Mouse (Mus musculus) olfactory bulb, adult 2 months (tissue): ENCODE data around the gene Ybx2. TPM values are rescaled to one million over a fixed set of nuclear protein-coding genes. Genes with fewer than 3 reads are reported as not detected.

Source experiments
- H3K27ac ChIP-seq: fragments of 200-500 bp; 2 replicates; pipeline ENCODE4 v1.5.1; 2012; ENCODE audit warnings: low read depth, low read length; ENCODE audit not compliant: insufficient read depth
- H3K4me1 ChIP-seq: fragments of 200-500 bp; 2 replicates; pipeline ENCODE4 v1.6.1; 2012; ENCODE audit warnings: low read length; ENCODE audit not compliant: control insufficient read depth, insufficient read depth
- H3K4me3 ChIP-seq: fragments of 200-500 bp; 2 replicates; pipeline ENCODE4 v1.5.1; 2012; ENCODE audit warnings: mild to moderate bottlenecking, low read depth, low read length, moderate library complexity; ENCODE audit not compliant: insufficient read depth
- CTCF ChIP-seq: fragments of 200-500 bp; IDR thresholded peaks from 2 replicates; pipeline ENCODE4 v1.5.1; 2012; ENCODE audit warnings: low read depth, mild to moderate bottlenecking, low read length, moderate library complexity; ENCODE audit not compliant: insufficient read depth
- POLR2A ChIP-seq: fragments of 200-500 bp; IDR thresholded peaks from 2 replicates; pipeline ENCODE4 v1.6.1; 2012; ENCODE audit warnings: mild to moderate bottlenecking, low read depth, low read length, moderate library complexity; ENCODE audit not compliant: insufficient read depth
- WGBS: fragments of 180-500 bp; shearing (Covaris S2); methylation state at CpG from one replicate; pipeline ENCODE4 v1.1.7; 2018; 5-methylcytosine and 5-hydroxymethylcytosine counted together
- polyA plus RNA-seq: library from polyadenylated mRNA; stranded (reverse); fragments of >200 nt; gene quantifications from 2 replicates; pipeline ENCODE4 v1.2.4, GENCODE M21; 2012; ENCODE audit warnings: low replicate concordance; ENCODE audit not compliant: missing spikeins, insufficient read depth, insufficient read length

Gene Ybx2
- polyA plus RNA-seq, 1 experiment: not detected

GRCm38 (mm10) chr11:69937834-69938233, 2.2 kb downstream of the Ybx2 start:
- TF ChIP-seq CTCF (no peak), POLR2A (no peak)
- no peak overlapping the region for H3K27ac ChIP-seq
- peaks cover 17% of the 10 kb centered on the region for H3K4me1 ChIP-seq
- WGBS: 77% methylated on average over 5 of the region's 5 CpGs
- H3K4me3 ChIP-seq: no peak overlapping the region

- 49% methylated on average over 9 of the region's 9 CpGs for WGBS
- TF ChIP-seq POLR2A (no peak), CTCF (no peak)
- Histone ChIP-seq H3K4me1 (peaks cover 17% of the 10 kb centered on the region), H3K4me3 (no peak overlapping the region), H3K27ac (no peak overlapping the region)
Measured at GRCm38 (mm10) chr11:69938401-69938979, 2.9 kb downstream of the Ybx2 start.

GRCm38 (mm10) chr11:69939181-69939580, 3.6 kb downstream of the Ybx2 start:
- H3K27ac ChIP-seq: no peak overlapping the region
- H3K4me3 ChIP-seq: no peak overlapping the region
- TF ChIP-seq CTCF: no peak
- no peak for TF ChIP-seq POLR2A
- 76% methylated on average over 5 of the region's 5 CpGs for WGBS
- H3K4me1 ChIP-seq: peaks cover 17% of the 10 kb centered on the region

- Histone ChIP-seq H3K27ac (no peak overlapping the region), H3K4me3 (no peak overlapping the region), H3K4me1 (peaks cover 15% of the 10 kb centered on the region)
- WGBS: 95% methylated on average over 17 of the region's 17 CpGs
- TF ChIP-seq POLR2A (no peak), CTCF (no peak)
Measured at GRCm38 (mm10) chr11:69939731-69940130, 4.1 kb downstream of the Ybx2 start.

- Histone ChIP-seq H3K4me1 (peaks cover 6% of the 10 kb centered on the region), H3K27ac (no peak overlapping the region), H3K4me3 (no peak overlapping the region)
- TF ChIP-seq CTCF (no peak), POLR2A (no peak)
- 80% methylated on average over 4 of the region's 4 CpGs for WGBS
Measured at GRCm38 (mm10) chr11:69940962-69941361, 5.4 kb downstream of the Ybx2 start.

- no peak overlapping the region for H3K27ac ChIP-seq
- no peak for TF ChIP-seq POLR2A
- no peak for TF ChIP-seq CTCF
- WGBS: 92% methylated on average over 13 of the region's 13 CpGs
- H3K4me1 ChIP-seq: peaks cover 11% of the 10 kb centered on the region
- no peak overlapping the region for H3K4me3 ChIP-seq
Measured at GRCm38 (mm10) chr11:69945216-69945615, 9.6 kb downstream of the Ybx2 start.

DNA sequence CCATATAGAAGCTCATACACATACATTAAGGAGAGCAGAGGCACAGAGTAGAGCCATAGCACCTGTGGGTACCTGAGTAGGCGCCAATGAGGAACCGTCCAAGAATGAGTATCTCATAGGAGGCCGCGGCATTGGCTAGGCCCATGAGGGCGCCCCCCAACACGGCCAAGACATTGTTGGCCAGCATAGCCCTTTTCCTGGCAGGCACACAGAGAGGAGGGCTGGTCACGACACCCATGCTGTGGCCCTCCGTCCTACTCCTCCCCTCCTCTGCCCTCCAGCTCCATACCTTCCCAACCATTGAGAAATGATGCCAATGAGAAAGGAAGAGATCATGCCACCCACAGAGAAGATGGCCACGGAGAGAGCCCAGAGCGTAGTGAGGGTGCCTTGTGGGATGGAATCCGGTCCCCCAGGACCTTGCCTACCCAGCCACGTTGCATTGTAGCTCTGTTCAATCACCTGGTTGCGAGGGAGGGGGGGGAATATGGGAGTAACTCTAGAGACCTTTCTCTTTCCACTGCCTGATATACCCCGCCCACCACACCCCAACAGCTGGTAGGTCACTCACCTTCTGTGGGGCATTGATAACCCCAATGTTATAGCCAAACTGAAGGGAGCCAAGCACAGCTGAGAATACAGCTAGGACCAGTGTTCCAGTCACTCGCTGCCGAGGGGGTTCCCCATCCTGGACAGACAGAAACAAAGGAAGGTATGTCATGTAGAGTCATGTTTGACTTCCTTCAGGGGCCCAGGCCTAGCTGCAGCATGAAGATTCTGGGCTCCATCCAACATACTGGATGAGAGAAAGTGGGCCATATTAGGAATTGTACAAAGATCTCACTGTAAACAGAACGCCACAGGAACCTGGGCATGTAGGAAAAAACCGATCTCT, 10.6 kb downstream of the Ybx2 start:
- WGBS: 90% methylated on average over 18 of the region's 18 CpGs
- Histone ChIP-seq H3K4me1 (peaks cover 11% of the 10 kb centered on the region), H3K27ac (no peak overlapping the region), H3K4me3 (no peak overlapping the region)
- TF ChIP-seq POLR2A: no peak
- no peak for TF ChIP-seq CTCF

- H3K27ac ChIP-seq: no peak overlapping the region
- peaks cover 11% of the 10 kb centered on the region for H3K4me1 ChIP-seq
- peak overlapping the region; percentile 20; the same call in 1 of the 2 replicates for H3K4me3 ChIP-seq
- no peak for TF ChIP-seq POLR2A
- no peak for TF ChIP-seq CTCF
- 9% methylated on average over 29 of the region's 29 CpGs for WGBS
Measured at GRCm38 (mm10) chr11:69947337-69948065, 11.9 kb downstream of the Ybx2 start.
